In the genomic region with DNA sequence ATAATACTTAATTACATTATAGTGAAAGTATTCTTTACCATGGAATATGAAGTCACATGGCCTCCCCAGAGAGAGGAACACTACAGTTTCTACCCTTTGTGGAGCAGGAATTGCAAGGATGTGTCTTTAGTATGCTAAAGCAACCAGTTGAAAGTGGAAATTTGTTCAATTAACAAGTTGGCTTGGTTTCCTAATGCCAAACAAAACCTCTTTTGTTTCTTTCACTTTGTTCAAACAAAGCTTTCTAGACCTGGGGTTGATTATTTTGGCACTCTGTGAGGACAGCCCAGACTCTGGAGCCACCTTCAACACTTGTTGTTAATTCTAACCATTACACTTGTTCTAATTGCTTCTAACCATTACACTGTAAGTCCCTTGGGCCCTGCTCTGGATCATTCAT, we compare ENCODE assay signal across 28 mouse cellular contexts.
DNase-seq lines count a peak whose midpoint lies in the region; ATAC-seq and TF ChIP-seq lines count a peak whose summit lies in the region.
"Had no signal": no experiment of that assay in that cellular context is flagged by ENCODE, and none has a peak within 500 bp of the region (broad histone marks: within the 10 kb centered on the region; RNA-seq: fewer than 3 reads in every experiment).

No protein-coding gene starts in this region.

- no peaks in the 10 kb centered on the region for H3K36me3 ChIP-seq in forebrain, embryonic 12.5 days (replicated peaks)
- H3K36me3 ChIP-seq in forebrain, embryonic 11.5 days (ENCODE audit: control insufficient read depth, insufficient read depth, low read length) = no peaks in the 10 kb centered on the region
- H3K36me3 ChIP-seq in midbrain, postnatal 0 days (ENCODE audit: insufficient read depth, low read length) = no peaks in the 10 kb centered on the region
- no peaks in the 10 kb centered on the region for H3K36me3 ChIP-seq in midbrain, embryonic 16.5 days (ENCODE audit: control insufficient read depth, insufficient read depth, low read length)
- no peaks in the 10 kb centered on the region for H3K36me3 ChIP-seq in forebrain, postnatal 0 days (ENCODE audit: insufficient read depth)
- H3K36me3 ChIP-seq: embryonic facial prominence, embryonic 12.5 days; heart, embryonic 10.5 days; heart, embryonic 15.5 days; liver, embryonic 12.5 days; neural tube, embryonic 15.5 days had no signal

- H3K4me3 ChIP-seq in forebrain, embryonic 12.5 days (replicated peaks) = no peak overlapping the region
- no peak overlapping the region for H3K4me3 ChIP-seq in forebrain, embryonic 11.5 days (ENCODE audit: low read depth, low read length)
- no peak overlapping the region for H3K4me3 ChIP-seq in midbrain, postnatal 0 days (ENCODE audit: low read depth, low read length)
- no peak overlapping the region for H3K4me3 ChIP-seq in midbrain, embryonic 16.5 days (ENCODE audit: low read depth, low read length)
- no peak overlapping the region for H3K4me3 ChIP-seq in forebrain, postnatal 0 days (ENCODE audit: low read depth, low read length)
- H3K4me3 ChIP-seq: embryonic facial prominence, embryonic 12.5 days; heart, embryonic 10.5 days; heart, embryonic 15.5 days; liver, embryonic 12.5 days; neural tube, embryonic 15.5 days had no signal

- H3K4me2 ChIP-seq in forebrain, embryonic 12.5 days = no peak overlapping the region
- H3K4me2 ChIP-seq in forebrain, embryonic 11.5 days (ENCODE audit: low read depth, low read length, severe bottlenecking) = no peak overlapping the region
- no peak overlapping the region for H3K4me2 ChIP-seq in midbrain, postnatal 0 days (ENCODE audit: low read depth, low read length, poor library complexity, severe bottlenecking)
- no peak overlapping the region for H3K4me2 ChIP-seq in midbrain, embryonic 16.5 days (ENCODE audit: low read length)
- no peak overlapping the region for H3K4me2 ChIP-seq in forebrain, postnatal 0 days (ENCODE audit: low read depth)
- H3K4me2 ChIP-seq: embryonic facial prominence, embryonic 12.5 days; heart, embryonic 15.5 days; liver, embryonic 12.5 days; midbrain, embryonic 11.5 days; neural tube, embryonic 15.5 days had no signal

- no peaks in the 10 kb centered on the region for H3K9me3 ChIP-seq in forebrain, embryonic 12.5 days
- H3K9me3 ChIP-seq in forebrain, embryonic 11.5 days (ENCODE audit: control insufficient read depth, low read length) = no peaks in the 10 kb centered on the region
- no peaks in the 10 kb centered on the region for H3K9me3 ChIP-seq in midbrain, postnatal 0 days (ENCODE audit: low read length)
- H3K9me3 ChIP-seq in midbrain, embryonic 16.5 days (replicated peaks; ENCODE audit: control insufficient read depth, low read length, poor library complexity, severe bottlenecking) = no peaks in the 10 kb centered on the region
- H3K9me3 ChIP-seq in forebrain, postnatal 0 days (ENCODE audit: low read length) = no peaks in the 10 kb centered on the region
- H3K9me3 ChIP-seq: embryonic facial prominence, embryonic 12.5 days; heart, embryonic 10.5 days; heart, embryonic 15.5 days; liver, embryonic 12.5 days; neural tube, embryonic 15.5 days had no signal

- peak; percentile 46; the same call in 1 of the 2 replicates for ATAC-seq in forebrain, embryonic 12.5 days (ENCODE audit: low FRiP score)
- ATAC-seq in forebrain, embryonic 11.5 days (replicated peaks; ENCODE audit: low FRiP score) = no peak; the same call in 1 of the 2 replicates
- no peak for ATAC-seq in midbrain, postnatal 0 days (ENCODE audit: low FRiP score)
- no peak for ATAC-seq in midbrain, embryonic 16.5 days
- no peak for ATAC-seq in forebrain, postnatal 0 days
- no peak for ATAC-seq in CD4-positive, CD25-positive, alpha-beta regulatory T cell, adult 4 months
- ATAC-seq: intestine, embryonic 16.5 days; liver, embryonic 12.5 days; liver, postnatal 0 days had no signal

- H3K27me3 ChIP-seq in forebrain, embryonic 12.5 days = no peaks in the 10 kb centered on the region
- H3K27me3 ChIP-seq in forebrain, embryonic 11.5 days (ENCODE audit: control insufficient read depth, insufficient read depth, low read length) = no peaks in the 10 kb centered on the region
- H3K27me3 ChIP-seq in midbrain, postnatal 0 days (ENCODE audit: insufficient read depth, low read length) = no peaks in the 10 kb centered on the region
- H3K27me3 ChIP-seq in midbrain, embryonic 16.5 days (ENCODE audit: control insufficient read depth, insufficient read depth, low read depth, low read length) = no peaks in the 10 kb centered on the region
- H3K27me3 ChIP-seq in forebrain, postnatal 0 days (ENCODE audit: insufficient read depth, low read length) = no peaks in the 10 kb centered on the region
- H3K27me3 ChIP-seq: embryonic facial prominence, embryonic 12.5 days; heart, embryonic 15.5 days; liver, embryonic 12.5 days; neural tube, embryonic 15.5 days had no signal

- no peak overlapping the region for H3K27ac ChIP-seq in forebrain, embryonic 12.5 days
- no peak overlapping the region for H3K27ac ChIP-seq in forebrain, embryonic 11.5 days (ENCODE audit: low read depth, low read length)
- H3K27ac ChIP-seq in midbrain, postnatal 0 days (ENCODE audit: low read depth, low read length) = no peak overlapping the region
- no peak overlapping the region for H3K27ac ChIP-seq in midbrain, embryonic 16.5 days (ENCODE audit: low read length)
- no peak overlapping the region for H3K27ac ChIP-seq in forebrain, postnatal 0 days (ENCODE audit: low read depth, low read length)
- H3K27ac ChIP-seq: embryonic facial prominence, embryonic 12.5 days; heart, embryonic 10.5 days; heart, embryonic 15.5 days; kidney, postnatal 0 days; liver, embryonic 12.5 days; neural tube, embryonic 15.5 days had no signal

- no peak for TF ChIP-seq CTCF in midbrain, postnatal 0 days (IDR thresholded peaks at IDR 0.05)
- no peak for TF ChIP-seq CTCF in brain, embryonic 14.5 days (IDR thresholded peaks at IDR 0.05; ENCODE audit: borderline replicate concordance, extremely low read depth, insufficient read depth, insufficient read length)
- no peak for TF ChIP-seq CTCF in forebrain, postnatal 0 days (IDR thresholded peaks at IDR 0.05; ENCODE audit: low read depth)

- H3K9ac ChIP-seq in forebrain, embryonic 12.5 days = no peak overlapping the region
- H3K9ac ChIP-seq in forebrain, embryonic 11.5 days (ENCODE audit: low read length) = no peak overlapping the region
- H3K9ac ChIP-seq in midbrain, postnatal 0 days (replicated peaks; ENCODE audit: low read length, poor library complexity, severe bottlenecking) = no peak overlapping the region
- H3K9ac ChIP-seq in midbrain, embryonic 16.5 days (ENCODE audit: low read depth, low read length) = no peak overlapping the region
- H3K9ac ChIP-seq in forebrain, postnatal 0 days = no peak overlapping the region
- H3K9ac ChIP-seq: embryonic facial prominence, embryonic 12.5 days; heart, embryonic 15.5 days; liver, embryonic 12.5 days; liver, postnatal 0 days; neural tube, embryonic 15.5 days had no signal

- no peak for TF ChIP-seq POLR2A in brain, embryonic 14.5 days (IDR thresholded peaks at IDR 0.05; ENCODE audit: borderline replicate concordance, extremely low read depth, insufficient read depth, insufficient read length, poor library complexity, severe bottlenecking)

- no peaks in the 10 kb centered on the region for H3K4me1 ChIP-seq in forebrain, embryonic 12.5 days
- no peaks in the 10 kb centered on the region for H3K4me1 ChIP-seq in forebrain, embryonic 11.5 days (replicated peaks; ENCODE audit: control insufficient read depth, insufficient read depth, low read length)
- H3K4me1 ChIP-seq in midbrain, postnatal 0 days (ENCODE audit: insufficient read depth, low read length) = no peaks in the 10 kb centered on the region
- no peaks in the 10 kb centered on the region for H3K4me1 ChIP-seq in midbrain, embryonic 16.5 days (ENCODE audit: control insufficient read depth, insufficient read depth, low read length)
- no peaks in the 10 kb centered on the region for H3K4me1 ChIP-seq in forebrain, postnatal 0 days (ENCODE audit: insufficient read depth)
- H3K4me1 ChIP-seq: embryonic facial prominence, embryonic 12.5 days; heart, embryonic 10.5 days; heart, embryonic 15.5 days; liver, embryonic 12.5 days; neural tube, embryonic 15.5 days had no signal

- no peak for DNase-seq in forebrain, embryonic 11.5 days (ENCODE audit: low spot score)
- peak; percentile 7 for DNase-seq in midbrain, postnatal 0 days (ENCODE audit: low spot score)
- DNase-seq in brain, embryonic 14.5 days (ENCODE audit: low read depth) = peak; percentile 84
- peak; percentile 18 for DNase-seq in forebrain, postnatal 0 days
- DNase-seq in adrenal gland, adult 8-10 months = no peak
- DNase-seq: adrenal gland, postnatal 36 days; cerebellum, adult 8-10 months; cerebellum, postnatal 36 days; kidney, adult 8-10 months; kidney, postnatal 4 days; left cerebral cortex, postnatal 4 days; liver, postnatal 0 days; lung, postnatal 36 days; right cerebral cortex, adult 18-20 months; right cerebral cortex, postnatal 4 days; thymus, adult 2 months; thymus, postnatal 36 days had no signal

Comparison
In these comparisons a context has a peak if more than half of its experiments do, and no peak if none do; other contexts are left out.
1. DNase-seq: peak in midbrain, postnatal 0 days (single experiment), brain, embryonic 14.5 days (single experiment) and forebrain, postnatal 0 days (single experiment); none in forebrain, embryonic 11.5 days (single experiment) and adrenal gland, adult 8-10 months (single experiment).